Mouse (Mus musculus): ENCODE measurements at regions not wholly inside any gene's neighbourhood (a gene's known extent, or its start where the extent isn't known, plus 50 kb on each side); places are given as distances from the start of the nearest gene placed in this dataset.

DNA sequence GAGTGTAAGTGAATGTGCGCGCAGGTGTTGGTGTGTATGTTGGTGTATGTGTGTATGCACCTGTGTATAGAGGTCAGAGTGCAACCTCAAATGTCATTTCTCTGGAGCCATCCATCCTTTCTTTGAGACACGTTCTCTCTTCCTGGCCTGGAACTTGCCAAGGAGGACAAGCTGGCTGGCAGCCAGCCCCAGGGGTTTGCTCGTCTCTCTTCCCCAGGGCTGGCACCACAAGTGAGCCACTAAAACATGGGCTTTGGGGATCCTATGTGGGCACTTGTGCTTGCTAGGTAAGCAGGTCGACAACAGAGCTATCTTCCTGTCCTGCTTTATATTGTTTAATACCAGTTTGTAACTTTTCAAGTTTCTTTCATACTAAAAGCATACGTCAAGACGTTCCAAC lies 189.8 kb upstream of the Cxcr4 start:
- no peak for DNase-seq (ENCODE audit: low spot score)

DNA sequence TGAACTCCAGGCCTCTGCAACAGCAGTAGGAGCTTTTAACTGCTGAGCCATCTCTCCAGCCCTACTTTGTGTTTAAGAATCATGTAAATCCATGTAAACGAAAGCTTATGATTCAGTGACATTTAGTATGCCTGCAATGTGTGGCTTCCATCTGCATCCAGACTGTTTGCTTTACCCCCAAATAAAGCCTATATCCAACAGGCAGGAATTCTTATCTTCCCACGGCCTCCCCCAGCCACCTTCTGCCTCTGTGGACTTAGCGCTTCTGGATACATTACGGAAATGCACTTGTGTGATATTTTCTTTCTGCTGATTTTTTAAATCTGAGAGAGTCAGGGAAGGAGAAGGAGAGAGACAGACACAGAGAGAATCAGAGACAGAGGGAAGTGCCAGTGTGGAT lies 189.2 kb upstream of the Cxcr4 start:
- DNase-seq (ENCODE audit: low spot score), result no peak

DNA sequence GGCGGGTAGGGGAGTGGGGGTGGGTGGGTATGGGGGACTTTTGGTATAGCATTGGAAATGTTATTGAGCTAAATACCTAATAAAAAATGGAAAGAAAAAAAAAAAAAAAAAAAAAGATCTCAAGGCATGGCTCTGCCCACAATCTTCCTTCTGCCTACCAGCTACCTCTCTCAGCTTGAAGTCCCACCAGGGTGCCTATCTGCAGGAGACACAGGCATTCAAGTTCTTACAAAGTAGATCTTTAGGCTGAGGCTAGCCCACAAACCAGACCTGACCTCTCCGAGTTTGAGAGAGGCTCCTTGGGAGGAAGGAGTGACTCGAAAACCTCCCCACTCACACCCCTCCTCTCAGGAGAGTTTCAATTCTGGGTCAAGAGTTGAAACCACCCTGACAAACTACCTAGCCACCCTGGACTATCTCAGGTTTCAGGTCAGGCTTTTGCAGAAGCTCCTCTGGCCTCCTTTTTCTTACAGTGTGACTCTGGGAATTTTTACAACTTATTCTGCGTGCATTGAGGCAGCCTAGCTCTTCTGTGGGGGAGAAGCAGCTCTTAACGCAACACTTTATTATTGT lies 187.6 kb upstream of the Cxcr4 start:
- DNase-seq (ENCODE audit: low spot score), result no peak

DNA sequence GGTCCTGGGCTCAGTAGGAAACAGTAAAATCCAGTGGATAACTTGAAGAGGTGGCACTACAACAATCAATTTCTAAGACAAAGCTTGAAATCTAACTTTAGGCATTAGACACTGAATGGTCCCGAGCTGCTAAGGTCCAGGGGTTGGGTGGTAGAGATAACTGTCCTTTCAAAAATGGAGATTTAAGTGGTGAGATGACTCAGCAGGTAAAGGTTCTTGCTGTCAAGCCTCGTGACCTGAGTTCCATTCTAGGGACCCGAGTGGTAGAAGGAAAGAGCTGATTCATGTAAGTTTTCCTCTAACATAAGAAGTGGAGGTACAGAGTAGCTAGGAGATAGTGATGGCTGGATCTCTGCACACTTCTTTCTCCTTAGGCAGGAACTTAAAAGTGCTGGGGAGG lies 180.3 kb upstream of the Cxcr4 start:
- DNase-seq (ENCODE audit: low spot score), result no peak

DNA sequence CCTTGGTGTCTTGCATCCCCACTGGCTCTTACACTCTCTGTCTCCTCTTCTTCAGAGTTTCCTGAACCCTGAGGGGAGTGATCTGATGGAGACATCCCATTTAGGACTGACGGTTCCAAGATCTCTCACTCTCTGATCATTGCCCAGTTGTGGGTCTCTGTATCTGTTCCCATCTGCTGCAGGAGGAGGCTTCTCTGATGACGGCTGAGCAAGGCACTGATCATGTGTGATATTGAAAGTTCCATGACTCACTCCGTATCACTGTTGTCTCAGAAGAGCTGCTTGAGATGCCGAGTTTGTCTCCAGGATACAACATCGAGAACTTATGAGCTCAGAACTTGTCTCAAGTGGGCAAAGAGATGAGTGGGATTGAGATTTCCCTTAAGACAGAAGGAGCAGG lies 178.7 kb upstream of the Cxcr4 start:
- DNase-seq (ENCODE audit: low spot score), result no peak

DNA sequence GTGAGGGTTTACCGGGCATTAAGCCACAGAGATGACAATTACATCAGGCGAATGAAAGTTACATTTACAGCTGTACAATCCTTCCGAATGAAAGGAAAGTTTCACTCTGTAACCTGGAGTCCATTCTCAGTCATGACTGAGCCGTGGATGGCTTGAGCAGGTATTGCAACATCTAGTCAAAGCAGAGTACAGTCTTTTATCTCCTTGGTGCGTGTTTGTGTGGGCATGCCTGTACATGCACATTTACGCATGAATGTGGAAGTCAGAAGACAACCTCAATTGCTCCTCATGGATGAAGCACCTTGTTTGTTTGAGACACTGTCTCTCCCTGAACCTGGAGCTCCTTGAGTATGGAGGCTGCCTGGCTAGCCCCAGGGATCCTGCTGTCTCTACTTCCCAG lies 175.9 kb upstream of the Cxcr4 start:
- no peak for DNase-seq (ENCODE audit: low spot score)

DNA sequence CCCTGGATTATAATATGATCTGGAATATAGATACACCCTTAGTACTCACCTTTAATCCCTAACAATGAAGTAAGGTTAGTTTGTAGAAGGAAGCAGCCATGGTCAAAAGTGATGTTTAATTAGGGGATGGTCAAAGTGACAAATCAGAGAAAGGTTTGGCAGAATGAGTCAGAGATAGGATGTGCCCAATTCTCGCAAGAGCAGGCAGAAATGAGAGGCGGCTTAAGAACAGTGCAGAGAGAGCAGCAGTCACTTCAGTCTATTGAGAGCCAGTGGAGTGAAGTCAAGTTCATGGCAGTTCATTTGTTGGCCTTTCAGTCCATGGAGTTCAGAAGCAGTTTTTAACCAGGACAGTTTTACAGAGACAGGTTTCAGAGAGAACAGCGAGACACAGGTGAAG lies 175.3 kb upstream of the Cxcr4 start:
- DNase-seq (ENCODE audit: low spot score), result no peak

DNA sequence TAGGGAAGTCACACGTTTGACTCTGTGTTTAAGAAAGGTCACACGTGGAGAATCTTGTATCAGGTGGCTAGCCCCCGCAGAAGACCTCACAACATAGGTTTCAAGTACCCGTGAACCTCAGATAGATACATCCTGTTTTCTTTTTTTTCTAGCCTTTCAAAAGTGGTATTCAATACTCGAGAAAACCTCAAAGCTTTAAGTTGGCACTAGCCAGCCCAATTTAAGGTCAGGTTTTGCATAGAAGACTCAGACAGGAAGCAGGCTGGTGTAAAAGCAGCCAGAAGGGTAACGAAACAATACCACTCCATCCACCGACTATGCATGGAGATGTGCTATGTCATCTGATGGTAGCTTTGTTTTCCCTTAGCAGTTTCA lies 174.8 kb upstream of the Cxcr4 start:
- no peak for DNase-seq (ENCODE audit: low spot score)

DNA sequence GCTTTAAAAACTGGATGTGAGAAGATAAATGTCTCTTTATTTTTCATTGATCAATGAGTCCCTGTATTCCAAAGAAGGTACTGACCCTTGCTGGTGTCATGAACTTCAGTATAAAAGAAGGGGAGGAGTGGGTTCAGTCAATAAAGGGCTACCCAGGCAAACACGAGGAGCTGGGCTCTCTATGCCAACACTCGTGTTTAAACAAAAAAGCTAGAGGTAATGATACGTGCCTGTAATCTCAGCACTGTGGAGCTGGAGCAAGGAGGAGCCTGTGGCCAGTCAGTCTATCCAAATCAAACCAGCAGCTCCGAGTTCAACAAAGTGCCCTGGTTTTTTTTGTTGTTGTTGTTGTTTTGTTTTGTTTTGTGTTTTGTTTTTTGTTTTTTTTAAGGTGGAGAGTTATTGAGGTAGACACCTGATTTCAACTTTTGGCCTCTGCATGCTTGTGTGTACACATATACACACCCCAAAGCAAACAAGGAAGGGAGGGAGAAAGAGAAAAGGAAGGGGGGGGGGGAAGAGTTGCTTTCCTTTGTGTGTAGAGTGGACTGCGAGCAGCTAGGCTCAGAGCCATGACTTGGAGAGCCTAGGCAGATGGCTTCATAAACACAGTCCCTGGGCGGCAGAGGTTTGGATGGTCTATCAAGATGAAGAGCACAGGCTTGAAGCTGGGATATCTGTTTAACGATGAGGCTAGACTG lies 174.2 kb upstream of the Cxcr4 start:
- no peak for DNase-seq (ENCODE audit: low spot score)

DNA sequence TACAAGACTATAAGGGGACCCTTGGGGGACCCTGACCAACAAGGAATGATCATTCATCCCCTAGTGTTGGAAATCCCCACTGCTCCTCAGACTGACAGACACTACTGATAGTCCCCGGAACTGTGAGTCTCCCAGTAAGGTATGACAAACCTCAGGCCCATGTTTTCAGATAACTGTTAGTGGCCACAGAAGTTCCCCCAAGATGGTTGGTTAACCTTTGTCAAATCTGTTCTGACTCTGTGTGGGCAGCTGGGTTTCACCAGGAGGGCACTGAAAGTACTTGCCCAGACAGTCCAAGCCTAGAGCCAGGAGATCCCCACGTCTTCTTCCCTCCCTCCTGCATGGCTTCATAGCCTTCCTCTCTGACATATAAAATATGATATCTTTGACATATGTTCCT lies 173.5 kb upstream of the Cxcr4 start:
- no peak for DNase-seq (ENCODE audit: low spot score)

DNA sequence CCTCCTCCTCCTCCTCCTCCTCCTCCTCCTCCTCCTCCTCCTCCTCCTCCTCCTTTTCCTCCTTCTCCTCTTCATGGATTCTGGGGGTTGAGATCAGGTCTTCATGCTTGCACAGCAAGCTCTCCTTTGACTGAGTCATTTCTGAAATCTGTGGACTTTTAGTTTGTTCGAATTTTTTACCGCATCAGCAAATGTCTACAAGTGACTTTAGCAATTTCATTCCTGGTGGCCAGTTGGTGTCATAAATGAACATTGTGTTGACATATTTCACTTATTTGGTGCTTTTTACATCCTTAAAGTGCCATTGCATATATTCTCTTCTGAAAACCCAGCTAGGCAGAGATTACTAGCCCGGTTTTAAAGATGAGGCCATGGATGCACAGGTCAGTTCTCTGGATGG lies 173.0 kb upstream of the Cxcr4 start:
- DNase-seq (ENCODE audit: low spot score), result no peak

DNA sequence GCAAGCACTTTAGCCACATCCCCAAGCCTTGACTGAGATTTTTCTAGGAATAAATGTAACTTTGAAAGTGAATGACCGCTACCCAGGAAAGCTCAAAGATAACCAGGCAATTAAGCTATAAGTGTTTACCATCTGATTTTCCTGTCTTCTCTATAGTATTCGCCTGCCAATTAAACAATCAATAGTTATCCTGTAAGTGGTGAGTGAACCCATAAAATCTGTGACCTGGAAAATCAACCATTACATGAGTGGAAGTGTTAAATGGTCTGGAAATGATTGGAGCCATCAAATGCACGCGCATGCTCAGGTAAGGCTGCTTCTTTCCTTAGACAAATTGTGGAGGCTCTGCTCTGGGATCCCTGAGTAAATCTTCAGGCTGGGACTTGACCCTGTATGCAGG lies 170.8 kb upstream of the Cxcr4 start:
- DNase-seq (ENCODE audit: low spot score), result no peak

DNA sequence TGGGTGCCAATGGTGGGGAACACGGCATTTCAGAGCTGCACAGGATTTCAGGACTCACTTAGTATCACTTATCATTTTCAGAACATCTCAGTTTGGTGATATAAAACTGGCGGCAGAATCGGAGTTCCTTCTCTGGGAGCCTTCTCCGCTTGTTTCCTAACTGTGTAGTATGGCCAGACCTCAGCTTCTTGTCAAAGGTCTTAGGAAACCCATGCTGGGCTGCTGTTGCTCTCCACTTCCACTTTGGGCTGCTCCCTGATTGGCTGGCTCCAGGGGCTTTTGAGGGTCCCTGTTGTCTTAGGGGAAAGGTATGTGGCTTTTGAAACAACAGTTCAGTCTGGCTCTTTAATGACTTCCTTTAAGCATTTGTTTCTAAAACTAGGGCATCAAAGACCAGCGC lies 170.0 kb upstream of the Cxcr4 start:
- no peak for DNase-seq (ENCODE audit: low spot score)

DNA sequence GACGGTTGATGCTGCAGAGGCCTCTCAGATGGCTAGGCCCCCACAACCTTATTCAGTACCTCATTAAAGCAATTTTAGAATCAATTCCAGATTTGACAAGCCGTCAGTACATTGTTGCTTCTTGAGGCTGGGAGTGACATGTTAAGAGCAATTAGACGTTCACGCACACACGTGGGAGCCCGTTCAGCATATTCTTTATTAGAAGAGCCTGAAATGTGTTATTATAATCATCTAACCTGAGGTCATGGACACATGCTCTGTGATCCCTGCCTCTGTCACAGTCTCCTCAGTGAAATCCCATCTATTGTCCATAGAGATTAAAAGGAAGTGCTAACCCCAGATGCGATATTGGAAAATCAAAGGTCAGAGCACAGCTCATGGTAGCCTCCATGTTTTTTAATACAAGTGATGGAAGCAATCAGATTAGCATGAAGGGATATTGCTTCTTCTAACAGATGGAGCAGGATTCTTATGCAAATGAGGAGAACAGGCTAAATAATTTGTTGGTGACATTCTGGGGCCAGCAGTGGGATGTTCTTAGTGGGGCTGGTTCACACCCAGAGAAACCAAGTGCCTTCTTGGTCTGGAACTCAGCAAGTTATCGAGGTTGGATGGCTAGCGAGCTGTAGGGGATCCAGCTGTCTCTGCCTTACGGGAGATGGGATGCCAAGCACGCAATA lies 166.8 kb upstream of the Cxcr4 start:
- no peak for DNase-seq (ENCODE audit: low spot score)

DNA sequence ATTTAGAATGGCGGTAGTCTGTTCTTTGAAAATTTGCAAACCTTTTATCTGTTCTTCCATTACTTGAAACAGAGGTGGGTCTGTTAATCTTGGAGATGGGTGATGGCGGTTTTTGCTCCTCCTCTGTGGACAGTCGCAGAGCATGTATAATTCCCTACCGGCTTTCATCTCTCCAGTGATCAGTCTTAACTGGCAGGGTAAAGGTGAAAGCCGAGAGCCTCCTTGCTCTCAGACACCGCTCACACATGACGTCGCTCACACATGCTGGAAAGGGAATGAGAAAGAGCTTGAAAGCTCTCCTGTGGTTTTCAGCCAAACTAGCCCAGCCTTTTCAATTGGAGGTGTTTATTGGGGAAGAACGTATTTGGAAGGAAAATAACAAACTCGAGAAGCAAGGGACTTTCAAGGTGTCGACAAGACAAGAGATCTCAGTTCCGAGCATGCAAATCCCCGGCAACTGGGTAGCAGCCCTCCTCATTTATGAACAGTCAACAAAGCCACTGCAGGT lies 166.3 kb upstream of the Cxcr4 start:
- no peak for DNase-seq (ENCODE audit: low spot score)

DNA sequence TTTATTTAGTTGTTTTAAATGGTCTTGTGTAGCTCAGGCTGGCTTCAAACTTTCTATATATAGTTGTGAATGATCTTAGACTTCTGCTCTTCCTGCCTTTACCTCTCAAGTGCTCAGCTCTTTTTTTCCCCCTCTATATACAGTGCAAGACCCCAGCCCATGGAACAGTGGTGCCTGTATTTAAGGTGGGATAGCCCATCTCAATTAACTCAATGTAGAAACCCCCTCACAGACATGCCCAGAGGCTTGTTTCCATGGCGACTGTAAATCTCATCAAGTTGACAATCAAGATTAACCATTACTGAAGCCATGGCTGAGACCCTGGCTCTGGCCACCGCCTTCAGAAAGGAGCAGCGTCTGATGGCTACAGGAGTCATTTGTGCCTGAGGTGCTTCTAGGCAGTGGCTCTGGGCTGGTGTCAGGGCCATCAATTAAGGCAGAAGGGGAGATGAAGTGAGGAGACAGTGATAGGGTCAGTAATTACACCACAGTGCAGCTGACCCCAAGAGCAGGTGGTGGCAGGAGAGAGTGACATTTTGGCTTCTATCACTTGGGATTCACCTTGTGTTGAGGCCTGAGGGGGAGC lies 161.4 kb upstream of the Cxcr4 start:
- DNase-seq (ENCODE audit: low spot score), result no peak

DNA sequence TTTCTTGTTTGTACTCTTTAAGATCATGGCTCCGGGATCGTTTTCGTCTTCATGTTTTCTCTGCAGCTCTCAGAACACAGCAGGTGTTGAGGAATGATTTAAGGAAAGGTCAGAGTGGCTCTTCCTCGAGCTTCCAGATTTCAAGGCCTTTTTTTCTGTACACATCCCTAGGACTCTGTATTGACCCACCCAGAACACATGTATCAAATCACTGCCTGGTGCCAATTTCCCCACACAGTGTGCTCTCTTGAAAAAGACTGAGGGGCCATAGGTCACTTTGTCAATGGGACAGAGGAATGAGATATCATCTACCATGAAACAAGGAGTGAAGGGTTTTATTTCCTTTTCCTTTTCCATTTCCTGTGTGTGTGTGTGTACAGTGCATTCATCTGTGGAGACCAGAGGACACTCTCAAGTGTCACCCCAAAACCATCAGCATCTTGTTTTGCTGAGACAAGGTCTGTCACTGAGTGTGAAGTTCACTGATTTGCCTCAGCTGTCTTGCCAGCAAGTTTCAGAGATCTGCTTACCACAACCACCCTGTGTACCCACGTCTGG lies 157.4 kb upstream of the Cxcr4 start:
- DNase-seq (ENCODE audit: low spot score), result no peak

DNA sequence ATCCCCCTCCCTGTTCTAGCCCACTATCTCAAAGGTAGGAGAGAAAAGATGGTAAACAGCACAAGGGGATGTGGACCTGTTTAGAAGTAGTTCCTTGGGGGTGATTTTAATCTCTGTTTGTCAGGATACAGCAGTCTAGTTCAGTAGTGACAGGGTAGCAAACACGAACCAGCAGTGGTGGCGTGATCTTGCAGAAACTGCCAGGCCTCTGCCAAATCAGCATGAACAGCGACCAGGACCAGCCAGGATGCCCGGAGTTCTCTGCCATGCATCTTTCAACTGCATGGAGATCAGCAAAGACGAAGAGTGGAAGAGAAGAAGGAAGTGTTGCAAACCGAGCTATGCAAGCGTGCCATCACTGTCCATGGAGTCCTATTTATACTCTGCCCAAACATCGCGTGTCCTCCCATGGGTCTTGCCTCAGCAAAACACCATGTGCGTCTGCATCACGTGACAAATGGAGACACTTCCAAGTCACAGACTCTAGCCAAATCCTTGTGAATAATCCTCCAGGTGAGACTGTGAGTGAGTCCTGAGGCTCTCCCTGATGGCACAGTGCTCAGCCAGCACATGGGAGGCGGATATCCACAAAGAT lies 155.2 kb upstream of the Cxcr4 start:
- DNase-seq (ENCODE audit: low spot score), result no peak

DNA sequence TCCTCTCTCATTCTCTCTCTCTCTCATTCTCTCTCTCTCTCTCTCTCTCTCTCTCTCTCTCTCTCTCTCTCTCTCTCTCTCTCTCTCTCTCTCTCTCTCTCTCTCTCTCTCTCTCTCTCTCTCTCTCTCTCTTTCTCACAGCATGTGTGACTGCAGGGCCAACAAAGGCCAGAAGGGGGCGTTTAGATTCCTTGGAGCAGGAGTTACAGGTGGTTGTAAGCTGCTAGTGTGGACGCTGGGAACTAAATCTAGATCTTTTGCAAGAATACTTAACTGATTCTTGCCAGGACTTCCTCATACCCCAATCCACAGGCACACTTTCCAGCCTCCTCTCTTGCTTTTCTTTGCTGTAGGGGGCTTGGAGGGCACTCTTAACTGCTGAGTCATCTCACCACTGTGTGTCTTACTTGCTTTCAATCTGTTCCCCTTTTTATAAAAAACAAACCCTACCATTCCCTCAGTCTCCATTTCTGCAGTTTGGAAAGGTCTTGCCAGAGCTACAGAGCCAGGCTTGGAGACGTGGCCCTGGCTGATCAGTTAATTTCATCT lies 154.4 kb upstream of the Cxcr4 start:
- DNase-seq (ENCODE audit: low spot score), result no peak

DNA sequence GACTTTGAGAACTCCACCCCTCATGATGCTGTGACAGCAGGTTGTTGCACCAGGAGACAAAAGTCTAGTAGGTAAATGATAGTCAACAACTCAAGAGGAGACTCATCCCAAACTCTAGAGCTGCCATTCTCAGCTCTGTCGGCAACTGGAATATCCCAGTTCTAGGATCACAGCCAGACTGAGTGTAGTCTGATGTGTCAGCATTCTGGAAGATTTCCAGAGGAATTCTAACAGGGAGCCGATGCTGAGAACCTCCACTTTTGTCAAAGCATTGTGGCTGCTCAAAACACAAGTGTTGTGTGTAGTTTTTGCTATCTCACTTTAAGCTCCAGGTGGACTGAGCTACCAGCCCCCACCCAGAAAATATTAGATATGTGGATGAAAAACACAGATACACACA lies 148.5 kb upstream of the Cxcr4 start:
- DNase-seq (ENCODE audit: low spot score), result no peak

DNA sequence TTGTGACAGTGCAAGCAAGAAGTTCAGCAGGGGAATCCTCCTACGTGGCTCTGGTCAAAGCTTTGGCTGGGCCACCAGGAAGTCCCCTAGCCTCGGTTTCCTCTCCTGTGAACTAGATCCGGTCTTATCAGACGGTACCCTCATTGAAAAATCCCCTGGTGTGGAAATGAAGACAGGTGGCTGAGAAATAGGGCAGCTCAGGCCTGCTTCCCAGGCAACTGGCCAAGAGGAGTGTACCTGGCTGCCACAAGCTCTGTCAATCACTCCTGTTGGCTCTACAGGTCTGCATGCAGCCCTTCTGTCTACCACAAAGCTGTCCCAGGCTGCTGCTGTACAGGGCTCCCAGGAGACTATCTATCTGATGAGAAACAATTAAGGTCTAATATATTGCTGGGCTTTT lies 146.1 kb upstream of the Cxcr4 start:
- no peak for DNase-seq (ENCODE audit: low spot score)

DNA sequence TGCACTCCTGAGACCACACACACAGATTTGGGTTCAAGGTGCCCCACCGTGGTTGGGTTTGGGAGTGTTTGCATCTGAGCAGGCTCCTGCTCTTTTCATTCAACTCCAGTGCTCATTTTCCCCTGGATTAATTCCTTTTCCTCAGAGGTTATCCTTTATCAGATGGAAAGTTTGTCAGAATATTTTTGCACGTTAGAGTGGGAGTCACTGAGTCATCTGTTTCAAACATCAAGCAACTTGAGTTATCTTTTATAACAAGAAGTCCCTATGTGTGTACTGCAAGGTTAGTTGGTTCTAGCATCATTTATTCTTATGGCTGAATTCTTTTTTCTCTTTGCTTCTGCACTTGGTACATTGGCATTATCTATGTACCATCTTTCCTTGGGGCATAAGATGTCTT lies 142.8 kb upstream of the Cxcr4 start:
- no peak for DNase-seq (ENCODE audit: low spot score)

All from urinary bladder, adult 2 months (tissue).